Mouse (Mus musculus): Measurements from ENCODE around the gene Ccdc33. TPM values are rescaled to one million over a fixed set of nuclear protein-coding genes. Genes with fewer than 3 reads are reported as not detected.

The Ccdc33 gene
- total RNA-seq, 2 experiments from 2014 or later: not detected

- DNase-seq: no peak
- intact Hi-C loops (cut with DNase I): no loop called here
These were observed 100.2 kb downstream of the Ccdc33 start for GRCm38 (mm10) chr9:58018385-58018784.

- intact Hi-C loops (cut with DNase I): no loop called here
- no peak for DNase-seq
These were observed 101.7 kb downstream of the Ccdc33 start for GRCm38 (mm10) chr9:58016962-58017361.

GRCm38 (mm10) chr9:58015856-58016255 is 102.8 kb downstream of the Ccdc33 start:
- DNase-seq: no peak
- intact Hi-C loops (cut with DNase I): no loop called here

- no peak for DNase-seq
- intact Hi-C loops (cut with DNase I): no loop called here
These were observed 104.0 kb downstream of the Ccdc33 start for GRCm38 (mm10) chr9:58014393-58015160.

- no peak for DNase-seq
- intact Hi-C loops (cut with DNase I): no loop called here
These were observed 105.7 kb downstream of the Ccdc33 start for GRCm38 (mm10) chr9:58012935-58013334.

GRCm38 (mm10) chr9:58012486-58012885 is 106.1 kb downstream of the Ccdc33 start:
- no peak for DNase-seq
- intact Hi-C loops (cut with DNase I): no loop called here

GRCm38 (mm10) chr9:58011552-58011951 is 107.1 kb downstream of the Ccdc33 start:
- no peak for DNase-seq
- intact Hi-C loops (cut with DNase I): no loop called here

GRCm38 (mm10) chr9:58011027-58011426 is 107.6 kb downstream of the Ccdc33 start:
- no peak for DNase-seq
- intact Hi-C loops (cut with DNase I): no loop called here

- intact Hi-C loops (cut with DNase I): no loop called here
- DNase-seq: no peak
These were observed 109.0 kb downstream of the Ccdc33 start for GRCm38 (mm10) chr9:58009588-58009987.

- DNase-seq: peak; percentile 62 to 63
- intact Hi-C loops (cut with DNase I): no loop called here
These were observed 109.6 kb downstream of the Ccdc33 start for GRCm38 (mm10) chr9:58009015-58009362.

- intact Hi-C loops (cut with DNase I): no loop called here
- no peak for DNase-seq
These were observed 110.1 kb downstream of the Ccdc33 start for GRCm38 (mm10) chr9:58008336-58009014.

GRCm38 (mm10) chr9:58005753-58006461 is 112.7 kb downstream of the Ccdc33 start, which contains the start of gene Cyp11a1:
Gene Cyp11a1, plus strand, starts transcription at chr9:58006411.
- intact Hi-C loops (cut with DNase I): no loop called here
- no peak for DNase-seq

- intact Hi-C loops (cut with DNase I): no loop called here
- DNase-seq: no peak
These were observed 115.4 kb downstream of the Ccdc33 start for GRCm38 (mm10) chr9:58003272-58003671.

- intact Hi-C loops (cut with DNase I): loop anchor here (5.0 kb wide), 2 partner anchors 212 to 337 kb away; no protein-coding TSS in a partner anchor
- DNase-seq: no peak
These were observed 118.9 kb downstream of the Ccdc33 start for GRCm38 (mm10) chr9:57999676-58000075.

GRCm38 (mm10) chr9:57998685-57999084 is 119.9 kb downstream of the Ccdc33 start:
- DNase-seq: no peak
- intact Hi-C loops (cut with DNase I): loop anchor here (1.0 to 5.0 kb wide), 4 partner anchors 63 to 336 kb away; no protein-coding TSS in a partner anchor

- peak; percentile 53 to 60 for DNase-seq
- intact Hi-C loops (cut with DNase I): loop anchor here (1.0 to 5.0 kb wide), 4 partner anchors 63 to 336 kb away; no protein-coding TSS in a partner anchor
These were observed 120.5 kb downstream of the Ccdc33 start for GRCm38 (mm10) chr9:57998032-57998659.

GRCm38 (mm10) chr9:57997511-57998031 is 121.1 kb downstream of the Ccdc33 start:
- intact Hi-C loops (cut with DNase I): loop anchor here (1.0 to 5.0 kb wide), 4 partner anchors 62 to 335 kb away; no protein-coding TSS in a partner anchor

GRCm38 (mm10) chr9:57995282-57995681 is 123.3 kb downstream of the Ccdc33 start:
- no peak for DNase-seq
- intact Hi-C loops (cut with DNase I): loop anchor here (5.0 kb wide), 2 partner anchors 208 to 333 kb away; no protein-coding TSS in a partner anchor

More at GRCm38 (mm10) chr9:57997511-57998031, 121.1 kb downstream of the Ccdc33 start:
- DNase-seq: no peak

- DNase-seq: no peak
- intact Hi-C loops (cut with DNase I): loop anchor here (5.0 kb wide), 1 partner anchor 226 kb away; the partner anchor contains the start of gene Clk3
These were observed 125.6 kb downstream of the Ccdc33 start for GRCm38 (mm10) chr9:57992781-57993591.
